Mouse (Mus musculus) C2C12 (cell line): Measurements from ENCODE around the gene Mfn1.

Experiments
- CTCF ChIP-seq: IDR thresholded peaks from one replicate; pipeline ENCODE4 v1.5.1; 2011; ENCODE audit not compliant: control insufficient read depth, insufficient read depth, insufficient read length
- MAX ChIP-seq: IDR thresholded peaks from one replicate; pipeline ENCODE4 v1.6.1; 2011; ENCODE audit warnings: mild to moderate bottlenecking, control low read depth
- USF1 ChIP-seq: IDR thresholded peaks from one replicate; pipeline ENCODE4 v1.6.1; 2011; ENCODE audit warnings: low read depth, mild to moderate bottlenecking, control low read depth, moderate library complexity

DNA sequence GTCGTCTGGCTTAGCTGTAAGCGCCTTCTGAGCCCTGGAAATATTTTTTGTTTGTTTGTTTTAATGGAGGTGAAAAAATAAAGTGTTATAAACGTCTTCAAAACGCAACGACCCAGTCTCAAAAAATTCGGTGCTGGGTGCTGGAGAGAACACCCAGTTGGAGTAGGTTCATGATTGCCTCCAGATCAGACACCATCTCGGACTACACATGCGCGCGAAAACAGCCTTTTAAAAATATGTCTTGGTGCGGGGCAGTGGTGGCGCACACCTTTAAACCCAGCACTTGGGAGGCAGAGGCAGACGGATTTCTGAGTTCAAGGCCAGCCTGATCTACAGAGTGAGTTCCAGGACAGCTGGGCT, 18.1 kb upstream of the Mfn1 start:
- TF ChIP-seq CTCF (no peak), MAX (no peak), USF1 (no peak)
